Mouse (Mus musculus): ENCODE data around the gene Insr. TPM values are rescaled to one million over a fixed set of nuclear protein-coding genes. Genes with fewer than 3 reads are reported as not detected.
"Not testable (repeated sequence)": the region's sequence is repeated elsewhere in the genome, so short reads cannot be mapped to it uniquely, and the experiment has no call there.

The Insr gene
- polyA plus RNA-seq, 1 experiment from 2014 or later: 20.9 TPM

DNA sequence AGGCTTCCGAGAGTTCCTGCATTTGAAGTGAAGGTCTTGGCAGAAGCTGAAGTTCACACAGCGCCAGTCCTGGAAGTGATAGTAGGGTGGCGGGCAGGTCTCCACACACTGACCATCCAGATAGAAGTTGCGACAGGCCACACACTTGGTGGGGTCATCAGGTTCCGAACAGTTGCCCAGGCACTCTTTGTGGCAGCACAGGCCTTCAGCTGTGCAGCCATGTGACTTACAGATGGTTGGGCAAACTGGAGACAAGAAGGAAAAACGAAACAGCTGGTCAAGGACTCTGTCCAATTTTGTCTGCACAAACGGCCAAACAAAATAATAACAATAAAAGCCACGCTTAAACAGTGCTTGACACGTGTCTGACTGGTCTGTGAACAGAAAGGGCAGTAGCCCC is 68.0 kb downstream of the Insr start:
- DNase-seq (ENCODE audit: low spot score) (no peak), ATAC-seq (ENCODE audit: low FRiP score, low TSS enrichment) (no peak)
- TF ChIP-seq EP300 (optimal IDR thresholded peaks at IDR 0.05): no peak
- no peak for TF ChIP-seq CTCF (IDR thresholded peaks at IDR 0.05; ENCODE audit: low read depth)
- H3K36me3 ChIP-seq (ENCODE audit: control insufficient read depth, insufficient read depth, low read length): no peaks in the 10 kb centered on the region
- no peaks in the 10 kb centered on the region for H3K9me3 ChIP-seq (ENCODE audit: control insufficient read depth, low read length)
- 71% methylated on average over 9 of the region's 9 CpGs for WGBS
- no peak overlapping the region for H3K4me3 ChIP-seq (ENCODE audit: low read depth, low read length)
- no peaks in the 10 kb centered on the region for H3K4me1 ChIP-seq (replicated peaks; ENCODE audit: control insufficient read depth, insufficient read depth)
- H3K27ac ChIP-seq (replicated peaks): no peak overlapping the region
- no peak overlapping the region for H3K4me2 ChIP-seq (replicated peaks; ENCODE audit: low read depth)
- H3K9ac ChIP-seq (ENCODE audit: low read length): no peak overlapping the region
- H3K27me3 ChIP-seq (ENCODE audit: control insufficient read depth, insufficient read depth, low read length): no peaks in the 10 kb centered on the region

GRCm38 (mm10) chr8:3209960-3210359 is 69.5 kb downstream of the Insr start:
- Histone ChIP-seq H3K27ac (replicated peaks) (no peak overlapping the region), H3K27me3 (ENCODE audit: control insufficient read depth, insufficient read depth, low read length) (no peaks in the 10 kb centered on the region), H3K9ac (ENCODE audit: low read length) (no peak overlapping the region), H3K4me1 (replicated peaks; ENCODE audit: control insufficient read depth, insufficient read depth) (no peaks in the 10 kb centered on the region), H3K4me2 (replicated peaks; ENCODE audit: low read depth) (no peak overlapping the region), H3K4me3 (ENCODE audit: low read depth, low read length) (no peak overlapping the region), H3K36me3 (ENCODE audit: control insufficient read depth, insufficient read depth, low read length) (no peaks in the 10 kb centered on the region), H3K9me3 (ENCODE audit: control insufficient read depth, low read length) (no peaks in the 10 kb centered on the region)
- TF ChIP-seq CTCF (IDR thresholded peaks at IDR 0.05; ENCODE audit: low read depth): no peak
- TF ChIP-seq EP300 (optimal IDR thresholded peaks at IDR 0.05): no peak
- 88% methylated on average over 3 of the region's 3 CpGs for WGBS
- ATAC-seq (ENCODE audit: low FRiP score, low TSS enrichment): no peak
- DNase-seq (ENCODE audit: low spot score): no peak

GRCm38 (mm10) chr8:3209268-3209667 is 70.1 kb downstream of the Insr start:
- Histone ChIP-seq H3K36me3 (ENCODE audit: control insufficient read depth, insufficient read depth, low read length) (no peaks in the 10 kb centered on the region; the same call in 1 of the 2 replicates), H3K4me2 (replicated peaks; ENCODE audit: low read depth) (no peak overlapping the region), H3K4me3 (ENCODE audit: low read depth, low read length) (no peak overlapping the region), H3K4me1 (replicated peaks; ENCODE audit: control insufficient read depth, insufficient read depth) (no peaks in the 10 kb centered on the region), H3K27me3 (ENCODE audit: control insufficient read depth, insufficient read depth, low read length) (no peaks in the 10 kb centered on the region), H3K27ac (replicated peaks) (no peak overlapping the region), H3K9me3 (ENCODE audit: control insufficient read depth, low read length) (no peaks in the 10 kb centered on the region), H3K9ac (ENCODE audit: low read length) (no peak overlapping the region)
- DNase-seq (ENCODE audit: low spot score) (no peak), ATAC-seq (ENCODE audit: low FRiP score, low TSS enrichment) (no peak)
- WGBS: 27% methylated on average over 3 of the region's 3 CpGs
- no peak for TF ChIP-seq CTCF (IDR thresholded peaks at IDR 0.05; ENCODE audit: low read depth)
- no peak for TF ChIP-seq EP300 (optimal IDR thresholded peaks at IDR 0.05)

- Histone ChIP-seq H3K4me3 (ENCODE audit: low read depth, low read length) (no peak overlapping the region), H3K36me3 (ENCODE audit: control insufficient read depth, insufficient read depth, low read length) (no peaks in the 10 kb centered on the region; the same call in 1 of the 2 replicates), H3K9ac (ENCODE audit: low read length) (no peak overlapping the region), H3K9me3 (ENCODE audit: control insufficient read depth, low read length) (no peaks in the 10 kb centered on the region), H3K27me3 (ENCODE audit: control insufficient read depth, insufficient read depth, low read length) (no peaks in the 10 kb centered on the region), H3K4me2 (replicated peaks; ENCODE audit: low read depth) (no peak overlapping the region), H3K4me1 (replicated peaks; ENCODE audit: control insufficient read depth, insufficient read depth) (no peaks in the 10 kb centered on the region), H3K27ac (replicated peaks) (no peak overlapping the region)
- DNase-seq (ENCODE audit: low spot score) (no peak), ATAC-seq (ENCODE audit: low FRiP score, low TSS enrichment) (no peak)
- no peak for TF ChIP-seq CTCF (IDR thresholded peaks at IDR 0.05; ENCODE audit: low read depth)
- TF ChIP-seq EP300 (optimal IDR thresholded peaks at IDR 0.05): no peak
Measured at GRCm38 (mm10) chr8:3208729-3209128, 70.7 kb downstream of the Insr start.

DNA sequence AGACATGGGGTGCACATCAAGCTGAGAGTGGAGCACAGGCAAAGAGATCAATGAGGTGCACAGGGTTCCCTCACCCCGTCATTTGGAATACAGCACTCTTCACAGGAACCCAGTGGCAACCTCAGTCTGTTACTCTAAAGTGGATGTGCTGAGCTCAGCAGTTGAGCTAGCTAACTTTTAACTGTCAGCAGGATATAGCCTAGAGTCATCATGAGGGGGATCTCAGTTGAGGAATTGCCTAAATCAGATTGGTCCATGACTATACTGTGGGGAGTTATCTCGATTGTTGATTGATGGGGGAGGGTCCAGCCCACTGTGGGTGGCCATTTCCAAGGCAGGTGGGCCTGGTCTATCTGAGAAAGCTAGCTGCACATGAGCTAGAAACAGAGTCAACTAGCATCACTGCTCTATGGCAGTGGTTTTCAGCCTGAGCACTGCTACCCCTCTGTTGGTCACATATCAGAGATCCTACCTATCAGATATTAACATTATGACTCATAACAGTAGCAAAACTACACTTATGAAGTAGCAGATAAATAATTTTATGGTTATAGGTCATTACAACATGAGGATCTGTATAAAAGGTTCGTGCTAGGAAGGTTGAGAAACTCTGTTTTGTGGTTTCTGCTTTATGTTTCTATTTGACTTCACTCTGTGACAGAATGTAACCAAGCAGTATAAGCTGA is 74.5 kb downstream of the Insr start:
- DNase-seq (ENCODE audit: low spot score): no peak
- Histone ChIP-seq H3K9ac (ENCODE audit: low read length) (no peak overlapping the region), H3K36me3 (ENCODE audit: control insufficient read depth, insufficient read depth, low read length) (peaks cover 4% of the 10 kb centered on the region; the same call in 1 of the 2 replicates), H3K27ac (replicated peaks) (no peak overlapping the region), H3K27me3 (ENCODE audit: control insufficient read depth, insufficient read depth, low read length) (no peaks in the 10 kb centered on the region), H3K4me2 (replicated peaks; ENCODE audit: low read depth) (no peak overlapping the region), H3K4me3 (ENCODE audit: low read depth, low read length) (no peak overlapping the region), H3K4me1 (replicated peaks; ENCODE audit: control insufficient read depth, insufficient read depth) (no peaks in the 10 kb centered on the region), H3K9me3 (ENCODE audit: control insufficient read depth, low read length) (no peaks in the 10 kb centered on the region)
- 84% methylated on average over 3 of the region's 3 CpGs for WGBS
- TF ChIP-seq EP300 (optimal IDR thresholded peaks at IDR 0.05) (no peak), CTCF (IDR thresholded peaks at IDR 0.05; ENCODE audit: low read depth) (no peak)
- ATAC-seq (ENCODE audit: low FRiP score, low TSS enrichment): no peak

- 96% methylated on average over 7 of the region's 7 CpGs for WGBS
- Histone ChIP-seq H3K4me2 (replicated peaks; ENCODE audit: low read depth) (no peak overlapping the region), H3K27me3 (ENCODE audit: control insufficient read depth, insufficient read depth, low read length) (no peaks in the 10 kb centered on the region), H3K9ac (ENCODE audit: low read length) (no peak overlapping the region), H3K36me3 (ENCODE audit: control insufficient read depth, insufficient read depth, low read length) (peaks cover 4% of the 10 kb centered on the region), H3K27ac (replicated peaks) (no peak overlapping the region), H3K4me1 (replicated peaks; ENCODE audit: control insufficient read depth, insufficient read depth) (no peaks in the 10 kb centered on the region), H3K9me3 (ENCODE audit: control insufficient read depth, low read length) (no peaks in the 10 kb centered on the region), H3K4me3 (ENCODE audit: low read depth, low read length) (no peak overlapping the region)
- DNase-seq (ENCODE audit: low spot score) (no peak), ATAC-seq (ENCODE audit: low FRiP score, low TSS enrichment) (no peak)
- TF ChIP-seq CTCF (IDR thresholded peaks at IDR 0.05; ENCODE audit: low read depth): no peak
- TF ChIP-seq EP300 (optimal IDR thresholded peaks at IDR 0.05): no peak
Measured at GRCm38 (mm10) chr8:3202792-3203191, 76.6 kb downstream of the Insr start.

- not testable (repeated sequence) for ATAC-seq (ENCODE audit: low FRiP score, low TSS enrichment); H3K4me1 ChIP-seq (replicated peaks; ENCODE audit: control insufficient read depth, insufficient read depth); H3K9ac ChIP-seq (ENCODE audit: low read length); H3K4me3 ChIP-seq (ENCODE audit: low read depth, low read length); H3K4me2 ChIP-seq (replicated peaks; ENCODE audit: low read depth); H3K27ac ChIP-seq (replicated peaks); H3K9me3 ChIP-seq (ENCODE audit: control insufficient read depth, low read length); H3K27me3 ChIP-seq (ENCODE audit: control insufficient read depth, insufficient read depth, low read length); DNase-seq (ENCODE audit: low spot score)
- peaks cover 38% of the 10 kb centered on the region for H3K36me3 ChIP-seq (ENCODE audit: control insufficient read depth, insufficient read depth, low read length)
Measured at GRCm38 (mm10) chr8:3194297-3194696, 85.1 kb downstream of the Insr start.
